Mouse (Mus musculus) E14TG2a.4 (cell line): ENCODE measurements at regions not wholly inside any gene's neighbourhood (a gene's known extent, or its start where the extent isn't known, plus 50 kb on each side); places are given as distances from the start of the nearest gene placed in this dataset.

Experiments used
- CTCF ChIP-seq: conservative IDR thresholded peaks from 2 replicates; pipeline ENCODE4 v1.5.1; 2014; ENCODE audit warnings: low read length
- NANOG ChIP-seq: IDR thresholded peaks from 2 replicates; pipeline ENCODE4 v1.6.1; 2014; ENCODE audit warnings: borderline replicate concordance, low read length, mixed read lengths

GRCm38 (mm10) chr4:29068678-29069621 is 256.0 kb downstream of the Epha7 start:
- TF ChIP-seq CTCF (no peak), NANOG (no peak)
